14 mouse cellular contexts compared by ENCODE assay signal in the genomic region with DNA sequence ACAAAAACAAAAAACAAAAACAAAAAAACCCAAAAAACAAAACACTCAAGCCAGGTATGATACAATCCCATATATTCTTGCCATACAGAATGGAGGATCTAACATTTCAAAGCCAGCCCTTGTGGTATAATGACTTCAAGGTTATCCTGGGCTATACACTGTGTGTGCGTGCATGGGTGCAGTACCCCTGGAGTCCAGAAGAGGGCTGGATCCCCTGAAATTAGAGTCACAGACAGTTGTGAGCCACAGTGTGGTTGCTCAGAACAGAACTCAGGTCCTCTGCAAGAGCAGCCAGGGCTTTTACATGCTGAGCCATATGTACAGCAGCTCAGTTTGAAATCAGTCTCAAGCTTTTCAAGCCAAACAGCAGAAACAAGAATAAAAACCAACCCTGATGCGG.
DNase-seq lines count a peak whose midpoint lies in the region; ATAC-seq lines count a peak whose summit lies in the region.
"Had no signal": no experiment of that assay in that cellular context is flagged by ENCODE, and none has a peak within 500 bp of the region (broad histone marks: within the 10 kb centered on the region; RNA-seq: fewer than 3 reads in every experiment).

No protein-coding gene starts in this region.

- no peaks in the 10 kb centered on the region for H3K27me3 ChIP-seq in midbrain, embryonic 16.5 days (ENCODE audit: control insufficient read depth, insufficient read depth, low read depth, low read length)
- H3K27me3 ChIP-seq: limb, embryonic 15.5 days had no signal

- H3K4me1 ChIP-seq in midbrain, embryonic 16.5 days (ENCODE audit: control insufficient read depth, insufficient read depth, low read length) = no peaks in the 10 kb centered on the region
- H3K4me1 ChIP-seq: limb, embryonic 15.5 days had no signal

- no peak overlapping the region for H3K4me2 ChIP-seq in midbrain, embryonic 16.5 days (ENCODE audit: low read length)
- H3K4me2 ChIP-seq: limb, embryonic 15.5 days; midbrain, embryonic 11.5 days had no signal

- H3K4me3 ChIP-seq in midbrain, embryonic 16.5 days (ENCODE audit: low read depth, low read length) = no peak overlapping the region
- H3K4me3 ChIP-seq: limb, embryonic 15.5 days had no signal

- H3K36me3 ChIP-seq in midbrain, embryonic 16.5 days (ENCODE audit: control insufficient read depth, insufficient read depth, low read length) = peaks cover 29% of the 10 kb centered on the region

- no peak for ATAC-seq in midbrain, embryonic 16.5 days

- peak; percentile 21 for DNase-seq in heart, postnatal 4 days
- no peak for DNase-seq in heart, postnatal 10 days
- DNase-seq in retina, embryonic 14.5 days (ENCODE audit: low spot score) = peak; percentile 20
- DNase-seq in retina, postnatal 1 day = no peak
- DNase-seq in WW6 (ENCODE audit: low read depth, low spot score) = peak; percentile 45
- peak; percentile 31 for DNase-seq in thymus, postnatal 14 days
- no peak for DNase-seq in cerebellum, postnatal 36 days
- DNase-seq: cerebellum, adult 9-11 months; heart, postnatal 14 days; kidney, adult 9 months; layer of hippocampus, postnatal 36 days had no signal

- no peak overlapping the region for H3K9ac ChIP-seq in midbrain, embryonic 16.5 days (ENCODE audit: low read depth, low read length)
- H3K9ac ChIP-seq: limb, embryonic 15.5 days had no signal

- H3K27ac ChIP-seq in midbrain, embryonic 16.5 days (ENCODE audit: low read length) = no peak overlapping the region
- H3K27ac ChIP-seq: limb, embryonic 15.5 days had no signal

- H3K9me3 ChIP-seq in midbrain, embryonic 16.5 days (replicated peaks; ENCODE audit: control insufficient read depth, low read length, poor library complexity, severe bottlenecking) = no peaks in the 10 kb centered on the region
- H3K9me3 ChIP-seq: limb, embryonic 15.5 days had no signal

- intact Hi-C loops in heart, postnatal 10 days (cut with DNase I) = loop anchor here (5.0 kb wide), 1 partner anchor 748 kb away; no protein-coding TSS in a partner anchor

- WGBS in midbrain, embryonic 16.5 days = 98% methylated on average over 2 of the region's 2 CpGs

Comparison
In these comparisons a context has a peak if more than half of its experiments do, and no peak if none do; other contexts are left out.
1. DNase-seq: peak in heart, postnatal 4 days (single experiment), retina, embryonic 14.5 days (single experiment), WW6 (single experiment) and thymus, postnatal 14 days (single experiment); none in heart, postnatal 10 days (0 of 2), retina, postnatal 1 day (single experiment) and cerebellum, postnatal 36 days (0 of 2).